Mouse (Mus musculus) cerebellum, adult 9-10 months (tissue): ENCODE results near the gene Pram1.
A peak's percentile ranks its signal among the peaks of the same experiment; 100 is the strongest.
"Not testable (repeated sequence)": the region's sequence is repeated elsewhere in the genome, so short reads cannot be mapped to it uniquely, and the experiment has no call there.

ENCODE experiments used
- DNase-seq: peaks from one replicate; pipeline ENCODE4 v3.0.0; 2022

The Pram1 gene

GRCm38 (mm10) chr17:33637516-33638276, at the start of gene Pram1:
Pram1 (plus strand) TSS chr17:33638056.
- no peak for DNase-seq

- no peak for DNase-seq
These were observed 40.6 kb upstream of the Pram1 start for GRCm38 (mm10) chr17:33597271-33597670.

GRCm38 (mm10) chr17:33598506-33598905, 39.4 kb upstream of the Pram1 start:
- no peak for DNase-seq

GRCm38 (mm10) chr17:33599836-33600475, 37.9 kb upstream of the Pram1 start:
- no peak for DNase-seq

GRCm38 (mm10) chr17:33600831-33601230, 37.0 kb upstream of the Pram1 start:
- DNase-seq: no peak

DNA sequence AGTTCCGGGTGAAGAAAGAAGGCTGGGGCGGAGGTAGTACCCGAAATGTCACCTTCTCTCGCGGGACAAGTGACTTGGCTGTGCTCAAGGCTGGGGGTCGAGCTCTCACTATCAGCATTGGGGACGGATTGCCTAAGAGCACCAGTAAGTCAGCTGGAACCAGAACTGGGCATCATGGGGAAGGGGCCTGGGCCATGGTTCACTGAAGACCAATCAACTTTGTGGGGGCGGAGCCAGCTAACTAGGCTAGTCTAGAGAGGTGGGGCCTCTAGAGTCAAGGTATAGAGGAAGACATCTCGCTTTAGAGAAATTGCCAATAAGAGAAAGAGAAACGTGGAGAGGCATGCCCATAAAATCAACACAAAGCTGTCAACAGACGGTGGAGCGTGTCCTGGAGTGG, 35.9 kb upstream of the Pram1 start:
- DNase-seq: no peak

DNA sequence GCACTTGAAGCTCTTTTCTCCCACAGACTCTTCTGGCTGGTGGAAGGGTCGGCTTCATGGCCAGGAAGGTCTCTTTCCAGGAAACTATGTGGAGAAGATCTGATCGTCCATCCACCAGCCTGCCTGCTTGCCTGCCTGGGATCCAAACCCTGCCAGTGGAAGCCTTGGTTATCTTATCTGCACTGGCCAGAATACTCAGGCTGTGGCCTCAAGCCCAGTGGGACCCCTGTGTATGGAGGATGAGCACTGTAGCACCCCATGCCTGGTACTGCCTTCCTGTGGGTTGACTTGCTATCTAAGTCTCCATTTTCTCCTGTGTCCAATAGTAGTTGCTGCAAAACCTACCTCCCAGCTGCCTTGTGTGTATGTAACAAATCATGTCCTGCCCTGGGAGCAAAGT, 30.6 kb upstream of the Pram1 start:
- DNase-seq: no peak

GRCm38 (mm10) chr17:33610548-33610947, 27.3 kb upstream of the Pram1 start:
- no peak for DNase-seq

- DNase-seq: not testable (repeated sequence)
These were observed 24.1 kb upstream of the Pram1 start for GRCm38 (mm10) chr17:33613726-33614125.

DNA sequence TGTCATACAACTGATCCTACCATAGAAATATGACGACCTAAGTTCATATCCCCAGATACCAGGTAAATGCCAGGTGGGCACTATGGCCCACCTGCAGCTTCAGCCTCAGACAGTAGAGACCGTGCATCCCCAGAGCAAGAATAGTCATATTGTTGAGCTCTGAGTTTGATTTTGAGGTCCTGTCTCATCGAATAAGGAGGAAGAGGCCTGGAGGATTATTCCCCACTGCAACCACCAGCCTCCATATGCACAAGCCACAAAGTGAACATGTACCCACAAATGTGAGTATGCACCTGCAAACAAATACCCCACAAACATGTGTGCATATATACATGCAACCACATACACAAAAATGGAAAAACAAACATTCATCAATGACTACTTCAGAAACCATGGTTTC, 10.6 kb upstream of the Pram1 start:
- DNase-seq: no peak

GRCm38 (mm10) chr17:33628621-33629486, 9.0 kb upstream of the Pram1 start, which contains the start of gene Zfp414:
Zfp414 (plus strand) TSS chr17:33629090.
- peak; percentile 93 for DNase-seq

- peak; percentile 50 for DNase-seq
These were observed 8.2 kb upstream of the Pram1 start for GRCm38 (mm10) chr17:33629487-33630125.

DNA sequence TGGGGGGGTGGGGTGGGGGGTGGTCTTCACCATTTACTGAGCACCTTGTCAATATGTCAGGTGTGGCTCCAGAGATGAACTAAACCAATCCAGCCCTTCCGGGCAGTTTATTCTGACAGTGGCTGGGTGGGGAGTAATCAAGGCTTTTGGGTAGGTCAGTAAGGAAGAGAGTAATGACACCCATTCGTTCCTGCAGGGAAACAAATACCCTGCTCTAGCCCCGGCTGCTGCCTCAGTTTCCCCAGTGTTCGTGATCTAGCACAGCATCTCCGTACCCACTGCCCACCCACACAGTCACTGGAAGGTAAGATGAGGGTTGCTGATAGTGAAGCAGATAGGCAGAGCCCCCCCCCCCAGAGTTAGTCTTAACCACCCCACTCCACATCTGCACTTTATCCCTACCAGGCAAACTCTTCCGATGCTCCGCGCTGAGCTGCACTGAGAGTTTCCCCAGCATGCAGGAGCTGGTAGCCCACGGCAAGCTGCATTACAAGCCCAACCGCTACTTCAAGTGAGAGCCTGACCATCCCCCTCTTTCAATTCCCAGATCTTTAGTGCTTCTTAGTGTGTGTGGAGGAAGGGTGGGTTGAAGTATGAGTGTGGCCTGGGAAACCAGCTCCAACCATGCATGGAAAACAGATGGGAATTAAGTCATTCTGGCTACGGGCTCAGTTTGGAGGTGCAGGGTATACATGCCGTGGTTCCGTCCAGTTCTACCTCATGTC, 7.5 kb upstream of the Pram1 start:
- DNase-seq: peak; percentile 58

GRCm38 (mm10) chr17:33631236-33631635, 6.6 kb upstream of the Pram1 start:
- DNase-seq: no peak

DNA sequence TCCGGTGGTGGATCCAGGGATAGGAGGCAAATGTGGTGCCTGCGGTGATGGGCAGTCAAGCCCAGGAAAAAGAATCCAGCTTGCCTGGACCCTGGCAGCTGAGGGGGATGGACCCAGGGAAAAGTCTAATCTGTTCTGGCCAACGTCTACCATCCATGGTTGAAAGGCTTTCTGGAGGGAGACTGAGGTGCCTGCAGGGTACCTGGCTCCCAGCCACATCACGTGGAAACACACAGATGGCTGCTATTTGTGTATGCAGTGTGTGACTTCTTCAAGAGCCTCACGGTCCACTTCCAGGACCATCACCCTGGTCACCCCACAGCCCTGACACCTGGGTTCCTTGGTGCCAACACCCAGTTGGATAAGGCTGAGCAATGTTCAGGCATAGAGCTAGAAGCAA, 6.1 kb upstream of the Pram1 start:
- DNase-seq: peak; percentile 91

DNA sequence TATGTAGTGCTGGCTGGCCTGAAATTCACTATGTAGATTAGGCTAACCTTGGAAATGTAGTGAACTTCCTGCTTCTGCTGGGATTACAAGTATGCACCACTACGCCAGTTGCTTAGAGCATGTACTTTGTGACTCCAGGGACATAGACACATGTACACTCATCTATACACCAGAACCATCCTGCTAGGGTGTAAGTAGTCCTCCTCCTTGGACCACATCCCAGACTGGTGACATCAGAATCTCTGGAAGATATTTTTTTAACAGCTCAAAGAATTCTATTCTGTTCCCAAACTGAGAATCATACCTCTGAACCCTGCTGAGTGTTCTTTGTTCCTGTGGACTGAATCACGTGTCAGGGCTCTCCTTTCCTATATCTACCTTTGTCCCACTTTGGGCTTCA, 818 bp upstream of the Pram1 start:
- no peak for DNase-seq

GRCm38 (mm10) chr17:33639743-33640142, 1.9 kb downstream of the Pram1 start:
- DNase-seq: no peak

- DNase-seq: no peak
These were observed 6.2 kb downstream of the Pram1 start for GRCm38 (mm10) chr17:33644068-33644467.

- DNase-seq: no peak
These were observed 7.2 kb downstream of the Pram1 start for GRCm38 (mm10) chr17:33645073-33645472.

GRCm38 (mm10) chr17:33649781-33650475, 12.1 kb downstream of the Pram1 start:
- no peak for DNase-seq

DNA sequence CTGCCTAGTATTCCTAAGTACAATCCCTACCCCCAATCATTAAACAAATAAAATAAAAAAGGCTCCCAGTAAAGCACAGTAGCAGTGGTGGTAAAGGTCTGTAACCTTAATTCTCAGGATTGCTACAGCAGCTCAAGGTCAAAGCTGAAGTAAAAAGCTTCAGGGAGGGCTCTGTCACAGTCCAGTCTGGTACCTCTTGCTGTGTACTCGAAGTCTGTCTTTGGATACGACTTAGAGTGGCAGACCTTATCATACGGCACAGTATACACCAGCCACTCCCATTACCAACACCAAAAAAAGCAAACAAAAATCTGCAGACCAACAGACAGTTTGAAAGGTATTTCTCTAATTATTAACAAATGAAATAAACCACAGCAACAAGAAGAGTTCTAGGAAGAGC, 29.0 kb downstream of the Pram1 start:
- DNase-seq: no peak

GRCm38 (mm10) chr17:33669681-33670080, 31.8 kb downstream of the Pram1 start:
- no peak for DNase-seq
